Mouse (Mus musculus): ENCODE measurements around the gene Kcng1. TPM values are rescaled to one million over a fixed set of nuclear protein-coding genes. Genes with fewer than 3 reads are reported as not detected.

The Kcng1 gene
- polyA plus RNA-seq, 2 experiments: 0.02 to 0.09 TPM

GRCm38 (mm10) chr2:168314646-168315446, 33.3 kb upstream of the Kcng1 start:
- H3K27me3 ChIP-seq (ENCODE audit: control insufficient read depth, insufficient read depth, low read length): no peaks in the 10 kb centered on the region
- H3K9ac ChIP-seq (replicated peaks): no peak overlapping the region
- H3K4me1 ChIP-seq (replicated peaks; ENCODE audit: control insufficient read depth in 2 of 2, insufficient read depth in 2 of 2, low read length in 1 of 2): no peaks in the 10 kb centered on the region
- ATAC-seq (ENCODE audit: insufficient read depth) (no peak), DNase-seq (ENCODE audit: low read depth in 3 of 3, low spot score in 3 of 3) (no peak)
- TF ChIP-seq EP300 (IDR thresholded peaks at IDR 0.05; ENCODE audit: low read depth): no peak
- no peak for TF ChIP-seq CTCF (IDR thresholded peaks at IDR 0.05; ENCODE audit: low read depth)
- no peaks in the 10 kb centered on the region for H3K9me3 ChIP-seq (ENCODE audit: control insufficient read depth, low read length)
- no peak overlapping the region for H3K4me3 ChIP-seq (ENCODE audit: insufficient read depth in 1 of 2, low read depth in 2 of 2, low read length in 2 of 2)
- no peak overlapping the region for H3K4me2 ChIP-seq (ENCODE audit: low read depth)
- no peaks in the 10 kb centered on the region for H3K36me3 ChIP-seq (replicated peaks; ENCODE audit: control insufficient read depth, insufficient read depth, low read depth)
- WGBS (ENCODE audit: insufficient replicate concordance): 12% methylated on average over 16 of the region's 16 CpGs
- no peak overlapping the region for H3K27ac ChIP-seq

- no peak overlapping the region for H3K9ac ChIP-seq (replicated peaks)
- no peaks in the 10 kb centered on the region for H3K9me3 ChIP-seq (ENCODE audit: control insufficient read depth, low read length)
- ATAC-seq (ENCODE audit: insufficient read depth) (no peak), DNase-seq (ENCODE audit: low read depth in 3 of 3, low spot score in 3 of 3) (no peak)
- no peak overlapping the region for H3K4me3 ChIP-seq (ENCODE audit: insufficient read depth in 1 of 2, low read depth in 2 of 2, low read length in 2 of 2)
- no peak overlapping the region for H3K27ac ChIP-seq
- H3K4me2 ChIP-seq (ENCODE audit: low read depth): no peak overlapping the region
- H3K27me3 ChIP-seq (ENCODE audit: control insufficient read depth, insufficient read depth, low read length): no peaks in the 10 kb centered on the region
- H3K4me1 ChIP-seq (replicated peaks; ENCODE audit: control insufficient read depth in 2 of 2, insufficient read depth in 2 of 2, low read length in 1 of 2): no peaks in the 10 kb centered on the region
- H3K36me3 ChIP-seq (replicated peaks; ENCODE audit: control insufficient read depth, insufficient read depth, low read depth): no peaks in the 10 kb centered on the region
- TF ChIP-seq EP300 (IDR thresholded peaks at IDR 0.05; ENCODE audit: low read depth) (no peak), CTCF (IDR thresholded peaks at IDR 0.05; ENCODE audit: low read depth) (no peak)
- WGBS (ENCODE audit: insufficient replicate concordance): 27% methylated on average over 4 of the region's 4 CpGs
Observed at GRCm38 (mm10) chr2:168312504-168312903, 31.0 kb upstream of the Kcng1 start.

- 64% methylated on average over 16 of the region's 16 CpGs for WGBS (ENCODE audit: insufficient replicate concordance)
- ATAC-seq (ENCODE audit: insufficient read depth) (no peak), DNase-seq (ENCODE audit: low read depth in 3 of 3, low spot score in 3 of 3) (no peak)
- H3K36me3 ChIP-seq (replicated peaks; ENCODE audit: control insufficient read depth, insufficient read depth, low read depth): no peaks in the 10 kb centered on the region
- H3K4me2 ChIP-seq (ENCODE audit: low read depth): no peak overlapping the region
- H3K27me3 ChIP-seq (ENCODE audit: control insufficient read depth, insufficient read depth, low read length): no peaks in the 10 kb centered on the region
- H3K9ac ChIP-seq (replicated peaks): no peak overlapping the region
- no peak overlapping the region for H3K27ac ChIP-seq
- no peaks in the 10 kb centered on the region for H3K4me1 ChIP-seq (replicated peaks; ENCODE audit: control insufficient read depth in 2 of 2, insufficient read depth in 2 of 2, low read length in 1 of 2)
- no peaks in the 10 kb centered on the region for H3K9me3 ChIP-seq (ENCODE audit: control insufficient read depth, low read length)
- TF ChIP-seq CTCF (IDR thresholded peaks at IDR 0.05; ENCODE audit: low read depth) (no peak), EP300 (IDR thresholded peaks at IDR 0.05; ENCODE audit: low read depth) (no peak)
- H3K4me3 ChIP-seq (ENCODE audit: insufficient read depth in 1 of 2, low read depth in 2 of 2, low read length in 2 of 2): no peak overlapping the region
Observed at GRCm38 (mm10) chr2:168311006-168311405, 29.5 kb upstream of the Kcng1 start.

GRCm38 (mm10) chr2:168308916-168309315, 27.4 kb upstream of the Kcng1 start:
- H3K4me2 ChIP-seq (ENCODE audit: low read depth): no peak overlapping the region
- H3K27ac ChIP-seq: no peak overlapping the region
- no peak for TF ChIP-seq EP300 (IDR thresholded peaks at IDR 0.05; ENCODE audit: low read depth)
- no peak for TF ChIP-seq CTCF (IDR thresholded peaks at IDR 0.05; ENCODE audit: low read depth)

GRCm38 (mm10) chr2:168299650-168300049, 18.1 kb upstream of the Kcng1 start:
- Histone ChIP-seq H3K4me3 (ENCODE audit: insufficient read depth in 1 of 2, low read depth in 2 of 2, low read length in 2 of 2) (no peak overlapping the region), H3K36me3 (replicated peaks; ENCODE audit: control insufficient read depth, insufficient read depth, low read depth) (no peaks in the 10 kb centered on the region), H3K27ac (no peak overlapping the region), H3K9me3 (ENCODE audit: control insufficient read depth, low read length) (no peaks in the 10 kb centered on the region), H3K4me1 (replicated peaks; ENCODE audit: control insufficient read depth in 2 of 2, insufficient read depth in 2 of 2, low read length in 1 of 2) (no peaks in the 10 kb centered on the region), H3K9ac (replicated peaks) (no peak overlapping the region), H3K27me3 (ENCODE audit: control insufficient read depth, insufficient read depth, low read length) (no peaks in the 10 kb centered on the region), H3K4me2 (ENCODE audit: low read depth) (no peak overlapping the region)
- 65% methylated on average over 8 of the region's 8 CpGs for WGBS (ENCODE audit: insufficient replicate concordance)
- ATAC-seq (ENCODE audit: insufficient read depth): no peak
- no peak for TF ChIP-seq CTCF (IDR thresholded peaks at IDR 0.05; ENCODE audit: low read depth)
- TF ChIP-seq EP300 (IDR thresholded peaks at IDR 0.05; ENCODE audit: low read depth): no peak
- DNase-seq (ENCODE audit: low read depth in 3 of 3, low spot score in 3 of 3): no peak

More at GRCm38 (mm10) chr2:168308916-168309315, 27.4 kb upstream of the Kcng1 start:
- H3K9me3 ChIP-seq (ENCODE audit: control insufficient read depth, low read length): no peaks in the 10 kb centered on the region
- WGBS (ENCODE audit: insufficient replicate concordance): 40% methylated on average over 7 of the region's 7 CpGs
- no peak overlapping the region for H3K9ac ChIP-seq (replicated peaks)
- DNase-seq (ENCODE audit: low read depth in 3 of 3, low spot score in 3 of 3) (no peak), ATAC-seq (ENCODE audit: insufficient read depth) (no peak)
- H3K27me3 ChIP-seq (ENCODE audit: control insufficient read depth, insufficient read depth, low read length): no peaks in the 10 kb centered on the region
- no peak overlapping the region for H3K4me3 ChIP-seq (ENCODE audit: insufficient read depth in 1 of 2, low read depth in 2 of 2, low read length in 2 of 2)
- H3K4me1 ChIP-seq (replicated peaks; ENCODE audit: control insufficient read depth in 2 of 2, insufficient read depth in 2 of 2, low read length in 1 of 2): no peaks in the 10 kb centered on the region
- H3K36me3 ChIP-seq (replicated peaks; ENCODE audit: control insufficient read depth, insufficient read depth, low read depth): no peaks in the 10 kb centered on the region

Measured in liver, embryonic 14.5 days (tissue).